Mouse (Mus musculus): ENCODE measurements at regions not wholly inside any gene's neighbourhood (a gene's known extent, or its start where the extent isn't known, plus 50 kb on each side); places are given as distances from the start of the nearest gene placed in this dataset.

- ChIA-PET POLR2A (no interaction called here), CTCF (interaction anchor here (0.7 to 1.1 kb wide), 2 partner anchors 9 to 340 kb away, joined by 3 read pairs; no protein-coding TSS in a partner anchor)
- DNase-seq (ENCODE audit: low read depth, low spot score) (no peak), ATAC-seq (no peak)
- TF ChIP-seq CTCF (IDR thresholded peaks at IDR 0.05) = no peak
- in situ Hi-C loops (cut with MboI; ENCODE audit: low pct_unique_long_range_greater_than_20kb) = no loop called here
- H3K27me3 ChIP-seq = no peaks in the 10 kb centered on the region
Measured at GRCm38 (mm10) chr13:52185574-52185973, 339.1 kb downstream of the Gadd45g start.

- CTCF ChIA-PET = interaction anchor here (0.9 to 2.0 kb wide), 5 partner anchors 11 to 343 kb away, joined by 3 to 7 read pairs (median 4); no protein-coding TSS in a partner anchor
- in situ Hi-C loops (cut with MboI; ENCODE audit: low pct_unique_long_range_greater_than_20kb) = no loop called here
- no peak for ATAC-seq
- POLR2A ChIA-PET = interaction anchor here (0.8 kb wide), 1 partner anchor 11 kb away, joined by 3 read pairs; no protein-coding TSS in a partner anchor
- no peak for DNase-seq (ENCODE audit: low read depth, low spot score)
- no peak for TF ChIP-seq CTCF (IDR thresholded peaks at IDR 0.05)
- H3K27me3 ChIP-seq = no peaks in the 10 kb centered on the region
Measured at GRCm38 (mm10) chr13:52187841-52188604, 341.5 kb downstream of the Gadd45g start.

- in situ Hi-C loops (cut with MboI; ENCODE audit: low pct_unique_long_range_greater_than_20kb) = no loop called here
- POLR2A ChIA-PET = no interaction called here
- ATAC-seq (peak; percentile 21), DNase-seq (ENCODE audit: low read depth, low spot score) (peak; percentile 22)
- no peaks in the 10 kb centered on the region for H3K27me3 ChIP-seq
- no peak for TF ChIP-seq CTCF (IDR thresholded peaks at IDR 0.05)
- CTCF ChIA-PET = interaction anchor here (0.8 to 2.0 kb wide), 6 partner anchors 10 to 344 kb away, joined by 3 to 7 read pairs (median 4); no protein-coding TSS in a partner anchor
Measured at GRCm38 (mm10) chr13:52188605-52189003, 342.1 kb downstream of the Gadd45g start.

- in situ Hi-C loops (cut with MboI; ENCODE audit: low pct_unique_long_range_greater_than_20kb) = no loop called here
- ATAC-seq (no peak), DNase-seq (ENCODE audit: low read depth, low spot score) (no peak)
- ChIA-PET CTCF (interaction anchor here (0.8 to 2.0 kb wide), 5 partner anchors 9 to 345 kb away, joined by 3 to 7 read pairs (median 4); no protein-coding TSS in a partner anchor), POLR2A (interaction anchor here (0.6 to 0.7 kb wide), 2 partner anchors 339 to 461 kb away, joined by 4 to 10 read pairs; no protein-coding TSS in a partner anchor)
- no peak for TF ChIP-seq CTCF (IDR thresholded peaks at IDR 0.05)
- H3K27me3 ChIP-seq = no peaks in the 10 kb centered on the region
Measured at GRCm38 (mm10) chr13:52189382-52189923, 341.6 kb downstream of the Diras2 start.

- CTCF ChIA-PET = interaction anchor here (0.8 to 2.0 kb wide), 2 partner anchors 8 to 346 kb away, joined by 4 to 6 read pairs; no protein-coding TSS in a partner anchor
- TF ChIP-seq CTCF (IDR thresholded peaks at IDR 0.05) = no peak
- DNase-seq (ENCODE audit: low read depth, low spot score) (no peak), ATAC-seq (no peak)
- no peaks in the 10 kb centered on the region for H3K27me3 ChIP-seq
- in situ Hi-C loops (cut with MboI; ENCODE audit: low pct_unique_long_range_greater_than_20kb) = no loop called here
- POLR2A ChIA-PET = no interaction called here
Measured at GRCm38 (mm10) chr13:52190256-52190655, 340.8 kb downstream of the Diras2 start.

GRCm38 (mm10) chr13:52190848-52191590, 340.1 kb downstream of the Diras2 start:
- H3K27me3 ChIP-seq = no peaks in the 10 kb centered on the region
- DNase-seq (ENCODE audit: low read depth, low spot score) = no peak
- no peak for TF ChIP-seq CTCF (IDR thresholded peaks at IDR 0.05)
- ChIA-PET CTCF (interaction anchor here (1.2 to 1.6 kb wide), 2 partner anchors 12 to 62 kb away, joined by 3 read pairs; no protein-coding TSS in a partner anchor), POLR2A (no interaction called here)
- in situ Hi-C loops (cut with MboI; ENCODE audit: low pct_unique_long_range_greater_than_20kb) = no loop called here
- no peak for ATAC-seq

DNA sequence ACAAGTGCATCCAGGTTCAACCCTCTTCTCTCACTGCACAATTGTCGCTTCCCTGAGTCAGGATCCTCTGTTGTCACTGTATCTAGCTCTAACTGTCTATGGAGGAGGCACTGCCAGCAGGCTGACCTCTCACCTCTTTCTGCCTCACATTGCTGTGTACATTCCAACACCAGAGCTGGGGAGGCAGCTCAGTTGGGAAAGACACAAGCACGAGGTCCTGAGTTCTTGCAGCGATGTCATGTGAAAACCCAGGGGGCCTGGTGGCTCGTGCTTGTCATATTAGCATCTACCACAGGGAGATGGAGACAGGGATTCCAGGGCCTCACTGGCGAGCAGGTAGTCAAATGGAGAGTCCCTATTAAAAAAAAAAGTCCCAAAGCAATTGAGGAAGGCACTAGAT, 334.2 kb downstream of the Diras2 start:
- H3K27me3 ChIP-seq = no peaks in the 10 kb centered on the region
- ChIA-PET CTCF (no interaction called here), POLR2A (no interaction called here)
- DNase-seq (ENCODE audit: low read depth, low spot score) = no peak
- ATAC-seq = no peak
- no peak for TF ChIP-seq CTCF (IDR thresholded peaks at IDR 0.05)
- in situ Hi-C loops (cut with MboI; ENCODE audit: low pct_unique_long_range_greater_than_20kb) = no loop called here

- no peaks in the 10 kb centered on the region for H3K27me3 ChIP-seq
- no peak for TF ChIP-seq CTCF (IDR thresholded peaks at IDR 0.05)
- DNase-seq (ENCODE audit: low read depth, low spot score) = no peak
- in situ Hi-C loops (cut with MboI; ENCODE audit: low pct_unique_long_range_greater_than_20kb) = no loop called here
- ChIA-PET POLR2A (no interaction called here), CTCF (interaction anchor here (1.4 kb wide), 1 partner anchor 10 kb away, joined by 6 read pairs; no protein-coding TSS in a partner anchor)
- no peak for ATAC-seq
Measured at GRCm38 (mm10) chr13:52198649-52199348, 332.3 kb downstream of the Diras2 start.

DNA sequence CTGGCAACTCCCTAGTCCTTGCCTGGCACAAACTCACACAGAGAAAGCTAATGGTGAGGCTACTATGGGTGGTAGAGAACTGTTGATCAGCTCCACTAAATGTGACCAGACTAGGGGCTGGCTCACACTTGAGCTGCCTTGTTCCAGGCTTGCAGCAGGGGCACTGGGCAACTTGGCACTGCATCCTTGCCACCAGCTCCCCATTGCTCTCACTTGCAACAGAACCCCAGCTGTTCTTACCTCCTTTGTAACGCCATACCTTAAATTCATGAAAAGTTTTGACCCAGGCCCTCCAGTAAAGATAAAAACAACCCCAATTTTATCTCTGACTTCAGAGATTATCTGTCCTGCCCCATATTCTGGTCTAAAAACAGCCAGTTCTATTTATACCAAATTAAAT, 328.7 kb downstream of the Diras2 start:
- ATAC-seq = no peak
- no peaks in the 10 kb centered on the region for H3K27me3 ChIP-seq
- in situ Hi-C loops (cut with MboI; ENCODE audit: low pct_unique_long_range_greater_than_20kb) = no loop called here
- ChIA-PET POLR2A (no interaction called here), CTCF (no interaction called here)
- no peak for TF ChIP-seq CTCF (IDR thresholded peaks at IDR 0.05)
- no peak for DNase-seq (ENCODE audit: low read depth, low spot score)

- H3K27me3 ChIP-seq = no peaks in the 10 kb centered on the region
- ATAC-seq = no peak
- TF ChIP-seq CTCF (IDR thresholded peaks at IDR 0.05) = no peak
Measured at GRCm38 (mm10) chr13:52205951-52206350, 325.1 kb downstream of the Diras2 start.

More at GRCm38 (mm10) chr13:52205951-52206350, 325.1 kb downstream of the Diras2 start:
- ChIA-PET CTCF (no interaction called here), POLR2A (no interaction called here)
- in situ Hi-C loops (cut with MboI; ENCODE audit: low pct_unique_long_range_greater_than_20kb) = no loop called here
- DNase-seq (ENCODE audit: low read depth, low spot score) = no peak

Measured in Patski (cell line).